Comparison of ENCODE assay signal across 31 mouse cellular contexts in genomic region chr3:83902459-83902858, GRCm38 (mm10).
"Had no signal": no experiment of that assay in that cellular context is flagged by ENCODE, and none has a peak within 500 bp of the region (broad histone marks: within the 10 kb centered on the region; RNA-seq: fewer than 3 reads in every experiment).

No protein-coding gene starts in this region.

- H3K4me3 ChIP-seq: left cerebral cortex, adult 2 months; limb, embryonic 10.5 days; limb, embryonic 12.5 days; limb, embryonic 13.5 days; limb, embryonic 15.5 days; liver, embryonic 12.5 days; liver, embryonic 13.5 days; liver, embryonic 15.5 days; lung, embryonic 15.5 days; megakaryocyte, embryonic 14.5 days; midbrain, embryonic 12.5 days; midbrain, embryonic 13.5 days; midbrain, embryonic 15.5 days; myocyte; neural tube, embryonic 12.5 days had no signal

- H3K27me3 ChIP-seq: limb, embryonic 12.5 days; limb, embryonic 13.5 days; limb, embryonic 15.5 days; liver, embryonic 12.5 days; liver, embryonic 13.5 days; liver, embryonic 15.5 days; lung, embryonic 15.5 days; megakaryocyte, embryonic 14.5 days; midbrain, embryonic 12.5 days; midbrain, embryonic 13.5 days; midbrain, embryonic 15.5 days; neural tube, embryonic 12.5 days had no signal

- H3K27ac ChIP-seq: left cerebral cortex, adult 2 months; limb, embryonic 10.5 days; limb, embryonic 12.5 days; limb, embryonic 13.5 days; limb, embryonic 15.5 days; liver, embryonic 12.5 days; liver, embryonic 13.5 days; liver, embryonic 14.5 days; liver, embryonic 15.5 days; lung, embryonic 15.5 days; macrophage; midbrain, embryonic 12.5 days; midbrain, embryonic 13.5 days; midbrain, embryonic 15.5 days; neural tube, embryonic 12.5 days had no signal

- ATAC-seq: liver, embryonic 12.5 days; lung, postnatal 0 days; midbrain, embryonic 13.5 days; midbrain, embryonic 15.5 days; midbrain, embryonic 16.5 days had no signal

- H3K9ac ChIP-seq: limb, embryonic 12.5 days; limb, embryonic 13.5 days; limb, embryonic 15.5 days; liver, embryonic 12.5 days; liver, embryonic 13.5 days; liver, embryonic 14.5 days; liver, embryonic 15.5 days; liver, postnatal 0 days; lung, embryonic 14.5 days; lung, embryonic 15.5 days; midbrain, embryonic 12.5 days; midbrain, embryonic 13.5 days; midbrain, embryonic 15.5 days; neural tube, embryonic 12.5 days had no signal

- H3K9me3 ChIP-seq: limb, embryonic 10.5 days; limb, embryonic 12.5 days; limb, embryonic 13.5 days; limb, embryonic 15.5 days; liver, embryonic 12.5 days; liver, embryonic 13.5 days; liver, embryonic 15.5 days; lung, embryonic 15.5 days; megakaryocyte, embryonic 14.5 days; midbrain, embryonic 12.5 days; midbrain, embryonic 13.5 days; midbrain, embryonic 15.5 days; neural tube, embryonic 12.5 days had no signal

- DNase-seq: left cerebral cortex, postnatal 4 days; liver; liver, embryonic 13.5 days; liver, postnatal 0 days; lung, adult 18-20 months; lung, adult 2 months; lung, embryonic 14.5 days; lung, postnatal 10 days; lung, postnatal 14 days; lung, postnatal 36 days; lung, postnatal 4 days; midbrain, embryonic 14.5 days had no signal

- H3K4me1 ChIP-seq: limb, embryonic 10.5 days; limb, embryonic 12.5 days; liver, embryonic 12.5 days; liver, embryonic 13.5 days; liver, embryonic 15.5 days; lung, embryonic 15.5 days; midbrain, embryonic 12.5 days; midbrain, embryonic 13.5 days; midbrain, embryonic 15.5 days; neural tube, embryonic 12.5 days had no signal

- H3K4me2 ChIP-seq: limb, embryonic 12.5 days; limb, embryonic 13.5 days; limb, embryonic 15.5 days; liver, embryonic 11.5 days; liver, embryonic 12.5 days; liver, embryonic 13.5 days; liver, embryonic 15.5 days; lung, embryonic 14.5 days; lung, embryonic 15.5 days; midbrain, embryonic 12.5 days; midbrain, embryonic 13.5 days; midbrain, embryonic 15.5 days; neural tube, embryonic 12.5 days had no signal
